Comparison of ENCODE assay signal across 32 mouse cellular contexts in genomic region chr10:63341351-63341750, GRCm38 (mm10).
"Had no signal": no experiment of that assay in that cellular context is flagged by ENCODE, and none has a peak within 500 bp of the region (broad histone marks: within the 10 kb centered on the region; RNA-seq: fewer than 3 reads in every experiment).

No protein-coding gene starts in this region.

- DNase-seq: left cerebral cortex, postnatal 4 days; liver; liver, embryonic 13.5 days; liver, postnatal 0 days; lung, adult 18-20 months; lung, adult 2 months; lung, embryonic 14.5 days; lung, postnatal 10 days; lung, postnatal 14 days; lung, postnatal 36 days; lung, postnatal 4 days; midbrain, embryonic 14.5 days had no signal

- H3K4me3 ChIP-seq: limb, embryonic 10.5 days; limb, embryonic 12.5 days; limb, embryonic 13.5 days; limb, embryonic 15.5 days; liver, embryonic 12.5 days; liver, embryonic 13.5 days; liver, embryonic 15.5 days; lung, embryonic 15.5 days; megakaryocyte, embryonic 14.5 days; midbrain, embryonic 10.5 days; midbrain, embryonic 12.5 days; midbrain, embryonic 13.5 days; midbrain, embryonic 15.5 days; myocyte; neural tube, embryonic 12.5 days had no signal

- H3K9ac ChIP-seq: limb, embryonic 12.5 days; limb, embryonic 13.5 days; limb, embryonic 15.5 days; liver, embryonic 12.5 days; liver, embryonic 13.5 days; liver, embryonic 14.5 days; liver, embryonic 15.5 days; liver, postnatal 0 days; lung, embryonic 14.5 days; lung, embryonic 15.5 days; midbrain, embryonic 12.5 days; midbrain, embryonic 13.5 days; midbrain, embryonic 15.5 days; neural tube, embryonic 12.5 days had no signal

- H3K27ac ChIP-seq: limb, embryonic 10.5 days; limb, embryonic 12.5 days; limb, embryonic 13.5 days; limb, embryonic 15.5 days; liver, embryonic 12.5 days; liver, embryonic 13.5 days; liver, embryonic 14.5 days; liver, embryonic 15.5 days; lung, embryonic 15.5 days; macrophage; midbrain, embryonic 10.5 days; midbrain, embryonic 12.5 days; midbrain, embryonic 13.5 days; midbrain, embryonic 15.5 days; neural tube, embryonic 12.5 days had no signal

- H3K4me2 ChIP-seq: limb, embryonic 12.5 days; limb, embryonic 13.5 days; limb, embryonic 15.5 days; liver, embryonic 11.5 days; liver, embryonic 12.5 days; liver, embryonic 13.5 days; liver, embryonic 15.5 days; lung, embryonic 14.5 days; lung, embryonic 15.5 days; midbrain, embryonic 11.5 days; midbrain, embryonic 12.5 days; midbrain, embryonic 13.5 days; midbrain, embryonic 15.5 days; neural tube, embryonic 12.5 days had no signal

- H3K27me3 ChIP-seq: limb, embryonic 12.5 days; limb, embryonic 13.5 days; limb, embryonic 15.5 days; liver, embryonic 12.5 days; liver, embryonic 13.5 days; liver, embryonic 15.5 days; lung, embryonic 15.5 days; megakaryocyte, embryonic 14.5 days; midbrain, embryonic 13.5 days; midbrain, embryonic 15.5 days; neural tube, embryonic 12.5 days had no signal

- H3K9me3 ChIP-seq: limb, embryonic 10.5 days; limb, embryonic 12.5 days; limb, embryonic 13.5 days; limb, embryonic 15.5 days; liver, embryonic 13.5 days; lung, embryonic 15.5 days; midbrain, embryonic 10.5 days; midbrain, embryonic 12.5 days; midbrain, embryonic 13.5 days; midbrain, embryonic 15.5 days; neural tube, embryonic 12.5 days had no signal

- ATAC-seq: liver, embryonic 12.5 days; liver, postnatal 0 days; lung, postnatal 0 days; midbrain, embryonic 13.5 days; midbrain, embryonic 15.5 days; midbrain, embryonic 16.5 days had no signal

- H3K36me3 ChIP-seq: limb, embryonic 12.5 days; limb, embryonic 13.5 days; limb, embryonic 15.5 days; lung, embryonic 15.5 days; midbrain, embryonic 10.5 days; midbrain, embryonic 12.5 days; midbrain, embryonic 13.5 days; midbrain, embryonic 15.5 days; neural tube, embryonic 12.5 days had no signal
